Mouse (Mus musculus): Measurements from ENCODE around the gene Pla2g4c. TPM values are rescaled to one million over a fixed set of nuclear protein-coding genes. Genes with fewer than 3 reads are reported as not detected.
"Not testable (repeated sequence)": the region's sequence is repeated elsewhere in the genome, so short reads cannot be mapped to it uniquely, and the experiment has no call there.

Pla2g4c gene
- total RNA-seq (2021), result under 1 TPM; 0.30 to 0.46 TPM

DNA sequence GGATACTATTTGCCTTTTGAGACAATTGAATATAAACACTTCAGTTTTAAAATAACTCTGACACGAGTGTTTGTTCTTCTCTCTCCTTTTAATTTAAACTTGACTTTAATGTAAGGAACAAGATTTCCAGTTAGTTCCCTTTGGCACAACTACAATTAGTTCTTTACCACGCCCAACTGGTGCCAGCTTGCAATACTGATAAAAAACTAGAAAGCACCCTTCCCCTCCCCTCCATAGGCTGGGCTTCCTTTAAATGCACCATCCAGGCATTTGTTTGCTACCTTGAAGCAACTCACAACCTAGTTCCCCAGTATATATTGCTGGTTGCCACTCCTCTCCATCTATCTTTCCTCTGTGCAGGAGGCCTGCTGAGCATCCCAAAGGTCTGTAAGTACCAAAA lies at the start of gene Pla2g4c:
Gene Pla2g4c (plus strand): TSS at position 340 of the 400 bp plus-strand sequence.
- DNase-seq, result no peak

DNA sequence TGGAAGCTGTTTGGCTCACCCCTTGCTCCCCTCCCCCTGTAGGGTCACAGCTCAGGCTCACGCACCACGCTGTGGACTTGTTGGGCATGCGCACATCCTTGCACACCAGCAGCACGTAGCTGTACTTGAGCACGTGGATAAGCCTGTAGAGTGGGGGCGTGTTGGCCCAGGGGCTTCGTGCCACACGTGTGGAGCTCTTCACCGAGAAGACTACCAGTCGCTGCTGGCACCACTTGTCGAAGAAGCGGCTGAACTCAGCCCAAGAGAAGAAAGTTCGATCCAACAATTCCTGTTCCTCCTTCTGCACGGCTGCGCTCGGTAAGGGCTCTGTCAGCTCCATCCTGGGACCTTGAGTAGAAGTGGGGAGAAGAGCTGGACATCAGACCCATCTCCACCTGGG lies 47.4 kb upstream of the Pla2g4c start, which contains the start of gene Lig1:
Gene Lig1 (plus strand): TSS at position 203 of the 400 bp plus-strand sequence.
- DNase-seq, result no peak

DNA sequence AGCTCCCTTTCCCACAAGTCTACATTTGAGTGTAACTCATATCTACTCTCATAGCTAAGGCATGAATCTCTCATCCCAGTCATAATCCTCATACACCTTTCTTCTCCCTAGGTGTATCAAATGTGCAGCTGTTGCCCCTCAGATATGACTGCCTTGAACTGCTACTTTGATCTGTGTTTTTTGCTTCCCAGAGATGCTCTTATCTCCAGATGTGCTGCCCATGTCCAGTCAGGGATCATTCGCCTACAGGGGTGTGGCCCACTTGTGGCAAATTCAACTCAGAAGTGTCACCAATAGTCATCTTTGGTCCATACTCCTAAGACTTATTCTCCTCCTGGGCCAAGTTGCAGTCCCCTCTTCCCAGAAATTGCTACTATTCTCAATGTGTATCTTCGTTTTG lies 46.6 kb upstream of the Pla2g4c start:
- DNase-seq, result no peak

DNA sequence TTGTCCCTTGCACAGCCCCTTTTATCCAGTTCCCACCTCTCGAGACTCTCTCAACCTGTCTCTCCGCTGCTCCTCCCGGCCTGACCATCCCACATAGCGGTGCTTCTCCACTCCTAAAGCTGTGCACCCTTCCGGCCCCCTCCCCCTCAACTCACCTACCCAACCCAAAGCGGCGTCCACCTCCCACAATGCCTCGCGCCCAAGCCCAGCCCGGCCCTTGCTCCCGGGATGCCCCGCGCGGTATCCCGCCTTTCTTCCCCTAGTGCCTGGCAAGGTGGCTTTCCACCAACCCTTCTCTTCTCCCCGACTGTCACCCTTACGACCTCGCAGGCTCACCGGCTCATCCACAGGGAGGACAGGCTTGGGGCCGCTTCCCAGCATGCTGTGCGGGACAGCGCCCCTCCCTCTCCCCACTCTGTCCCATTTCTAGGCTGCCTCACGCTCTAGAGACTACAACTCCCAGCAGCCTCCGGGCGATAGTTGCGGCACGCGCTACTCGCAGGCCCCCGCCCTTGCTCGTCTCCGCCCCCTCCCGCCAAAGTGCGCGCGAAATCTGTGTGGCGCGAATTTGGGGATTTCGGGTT lies 46.1 kb upstream of the Pla2g4c start, which contains the start of gene Zswim9:
Gene Zswim9 (minus strand): TSS at position 414 of the 584 bp plus-strand sequence.
- peak; percentile 93 to 94 for DNase-seq

DNA sequence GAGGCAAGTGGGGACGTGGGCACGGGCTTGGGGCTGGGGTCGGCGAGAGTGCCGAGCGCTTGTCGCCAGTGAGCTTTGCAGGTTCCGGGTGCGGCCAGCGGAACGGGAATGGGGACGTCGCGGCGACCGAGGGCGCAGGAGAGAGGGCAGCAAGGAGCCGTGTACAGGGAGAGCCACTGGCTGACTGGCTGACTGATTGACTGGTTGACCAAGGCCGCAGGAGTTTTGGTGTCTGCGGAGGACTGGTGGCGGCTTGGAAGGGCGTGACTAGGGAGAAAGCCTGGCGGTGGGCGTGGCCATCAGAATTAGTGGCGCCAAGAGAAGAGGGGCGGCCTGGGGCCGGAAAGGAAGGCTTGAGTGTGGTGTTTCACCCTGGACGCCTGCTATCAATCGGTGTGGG lies 45.5 kb upstream of the Pla2g4c start:
- DNase-seq, result not testable (repeated sequence)

DNA sequence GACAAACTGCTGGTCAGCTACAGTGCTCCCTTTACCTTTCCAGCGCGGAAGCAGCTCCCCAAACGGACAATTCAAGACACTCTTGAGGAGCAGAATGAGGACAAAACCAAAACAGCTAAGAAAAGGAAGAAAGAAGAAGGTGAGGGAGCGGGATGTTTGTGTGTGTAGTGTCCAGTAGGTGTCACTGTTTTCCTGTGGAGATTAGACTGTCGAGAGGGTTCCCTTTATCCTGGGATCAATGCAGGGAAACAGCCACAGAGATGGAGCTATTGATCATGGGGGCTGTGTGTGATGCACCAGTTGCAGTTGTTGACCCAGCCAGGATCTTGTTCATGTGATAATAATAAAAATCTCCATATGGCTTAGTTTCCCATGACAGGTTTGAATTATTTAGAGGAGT lies 35.8 kb upstream of the Pla2g4c start:
- DNase-seq, result no peak

DNA sequence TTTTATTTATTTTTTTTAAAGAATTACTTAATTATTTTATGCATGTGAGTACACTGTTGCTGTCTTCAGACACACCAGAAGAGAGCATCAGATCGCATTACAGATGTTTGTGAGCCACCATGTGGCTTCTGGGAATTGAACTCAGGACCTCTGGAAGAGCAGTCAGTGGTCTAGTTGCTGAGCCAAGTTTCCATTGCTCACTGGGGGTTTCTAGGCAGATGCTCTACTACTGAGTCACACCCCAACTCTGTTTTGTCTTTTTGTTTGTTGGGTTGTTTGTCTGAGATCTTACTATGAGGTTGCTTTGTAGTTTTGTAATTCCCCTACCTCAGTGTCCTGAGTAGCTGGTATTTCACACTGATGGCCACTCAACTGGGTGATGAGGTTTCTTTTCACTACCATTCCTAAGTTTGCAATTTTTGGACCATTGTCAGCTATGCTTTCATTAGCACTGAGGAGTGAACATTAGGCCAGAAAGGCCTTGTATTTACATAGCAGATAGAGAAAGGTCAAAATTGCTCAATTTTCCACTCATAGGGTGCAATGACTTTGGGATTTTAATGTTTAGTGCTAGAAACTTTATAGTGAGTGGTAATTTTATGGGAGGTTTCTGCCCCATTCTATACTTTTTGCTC lies 34.3 kb upstream of the Pla2g4c start:
- no peak for DNase-seq

DNA sequence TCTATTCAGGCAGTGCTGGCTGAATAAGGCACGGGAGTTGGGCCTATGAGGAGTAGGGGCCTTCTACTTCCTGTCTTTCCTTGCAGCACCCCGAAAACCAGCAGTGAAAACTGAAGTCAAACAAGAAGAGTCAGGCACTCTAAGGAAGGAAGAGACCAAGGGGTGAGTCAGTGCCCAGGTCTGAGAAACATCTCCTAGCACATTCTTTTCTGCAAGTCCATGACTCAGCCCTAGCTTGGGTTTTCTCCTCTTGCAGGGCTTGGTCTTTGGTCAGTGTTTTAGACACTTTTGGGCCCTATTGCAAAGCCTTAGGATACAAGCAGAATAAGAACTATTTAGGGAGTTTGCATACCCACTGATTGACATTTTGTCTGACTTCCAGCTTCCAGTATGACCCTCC lies 33.1 kb upstream of the Pla2g4c start:
- DNase-seq, result no peak

DNA sequence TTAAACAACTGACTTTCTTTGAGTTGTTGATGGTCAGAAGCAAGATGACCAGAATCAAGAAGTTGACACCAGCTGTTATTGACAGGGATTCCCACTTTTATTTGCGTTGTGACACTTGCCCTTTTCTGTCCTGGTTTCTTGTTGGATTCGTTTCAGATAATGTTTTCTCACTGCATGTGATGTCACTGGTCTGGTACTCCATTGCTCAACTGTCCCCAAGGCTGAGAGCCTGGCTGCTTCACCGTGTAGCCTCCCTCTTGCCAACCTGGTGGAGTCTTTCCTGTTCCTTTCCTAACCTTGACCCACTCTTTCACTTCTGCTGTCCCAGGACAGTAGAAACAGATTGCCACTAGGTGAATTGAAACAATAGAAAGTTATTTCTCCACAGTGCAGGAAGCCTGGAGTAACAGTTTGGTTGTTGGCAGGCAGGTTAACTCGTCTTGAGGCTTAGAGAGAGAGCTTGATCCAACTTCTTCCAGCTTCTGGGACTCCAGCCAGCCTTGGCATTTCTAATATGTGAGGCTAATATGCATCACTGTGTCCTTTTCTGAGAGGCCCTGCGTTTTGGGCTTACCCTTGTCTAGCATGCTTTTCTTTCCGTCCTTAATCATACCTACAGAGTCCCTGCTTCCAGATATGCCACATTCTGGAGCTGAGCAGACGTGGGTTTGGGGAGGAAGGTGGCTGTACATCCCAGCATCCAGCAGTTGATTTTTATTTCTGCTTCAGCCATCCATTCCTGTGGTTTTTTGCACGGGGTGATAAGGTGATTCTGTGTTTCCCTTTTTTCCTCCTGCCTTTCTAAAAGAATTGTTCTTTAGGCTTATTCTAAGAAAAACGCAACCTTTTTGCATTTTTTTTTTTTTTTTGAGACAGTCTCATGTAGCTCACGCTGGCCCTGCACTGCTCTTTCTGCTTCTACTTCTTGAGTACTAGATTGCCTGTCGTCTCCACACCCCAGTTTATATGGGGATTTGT lies 30.3 kb upstream of the Pla2g4c start:
- no peak for DNase-seq

DNA sequence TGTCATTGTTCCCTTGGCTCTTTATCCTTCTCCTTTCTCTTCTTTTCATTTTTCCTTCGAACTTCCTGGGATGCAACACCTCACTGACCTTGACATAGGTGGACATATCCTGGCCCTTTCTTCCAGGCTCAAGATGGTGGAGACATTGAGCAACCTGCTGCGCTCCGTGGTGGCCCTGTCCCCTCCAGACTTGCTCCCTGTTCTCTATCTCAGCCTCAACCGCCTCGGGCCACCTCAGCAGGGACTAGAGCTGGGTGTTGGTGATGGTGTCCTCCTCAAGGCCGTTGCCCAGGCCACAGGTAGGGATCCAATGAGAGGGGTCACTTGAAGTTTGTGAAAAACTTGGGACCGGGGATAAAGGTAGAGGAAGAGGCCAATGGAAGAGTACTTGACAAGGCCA lies 29.2 kb upstream of the Pla2g4c start:
- no peak for DNase-seq

DNA sequence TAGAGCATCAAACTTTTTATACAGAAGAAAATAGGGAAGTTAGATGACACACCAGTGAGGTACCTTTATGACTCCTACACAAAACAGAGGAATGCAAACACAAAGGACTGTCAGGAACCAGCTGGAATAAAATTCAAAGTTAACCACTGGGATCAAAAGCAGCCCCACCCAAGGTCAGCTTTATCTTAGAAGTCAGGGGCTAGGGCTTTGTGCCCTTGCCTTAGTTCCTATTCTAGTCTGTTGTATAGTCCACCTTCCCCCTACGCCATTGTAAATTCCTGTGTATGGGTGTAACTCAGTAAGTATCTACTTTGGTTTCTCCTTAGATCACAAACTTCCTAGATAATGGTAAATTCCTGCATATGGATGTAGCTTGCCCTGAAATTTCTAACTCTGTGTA lies 26.8 kb upstream of the Pla2g4c start:
- DNase-seq, result no peak

DNA sequence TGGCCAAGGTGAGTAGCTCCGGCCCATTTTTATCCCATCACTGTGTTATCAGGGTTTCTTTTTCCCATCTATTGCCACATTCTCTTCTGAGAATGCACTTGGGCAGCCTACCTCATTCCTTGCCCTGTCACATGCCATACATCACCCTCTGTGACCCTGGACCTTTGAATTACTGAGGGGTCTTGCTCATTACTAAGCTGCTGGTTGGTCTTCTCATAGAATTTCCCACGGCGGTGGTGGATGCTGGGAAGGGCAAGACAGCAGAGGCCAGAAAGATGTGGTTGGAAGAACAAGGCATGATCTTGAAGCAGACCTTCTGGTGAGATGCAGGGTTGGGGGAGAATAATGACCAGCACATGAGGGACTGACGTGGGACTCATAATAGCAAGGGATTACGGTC lies 25.6 kb upstream of the Pla2g4c start:
- no peak for DNase-seq

DNA sequence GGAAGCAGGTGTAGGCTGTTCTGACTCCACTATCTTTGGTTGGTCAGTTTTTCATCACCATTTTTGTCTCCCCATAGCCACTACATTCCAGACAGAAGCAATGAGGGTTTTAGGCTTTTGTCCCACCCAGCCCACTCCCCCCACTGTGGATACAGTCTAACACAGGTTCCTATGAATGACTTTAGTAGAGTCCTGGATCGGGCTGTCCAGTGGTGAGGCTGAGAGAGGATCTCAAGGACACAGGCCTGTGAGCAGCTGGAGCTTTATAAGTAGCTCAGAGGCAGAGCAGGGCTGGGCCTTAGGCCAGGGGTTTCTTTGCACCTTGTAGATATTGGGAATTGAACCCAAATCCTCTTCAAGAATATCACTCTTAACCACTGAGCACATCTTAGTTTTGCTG lies 22.8 kb upstream of the Pla2g4c start:
- DNase-seq, result no peak

DNA sequence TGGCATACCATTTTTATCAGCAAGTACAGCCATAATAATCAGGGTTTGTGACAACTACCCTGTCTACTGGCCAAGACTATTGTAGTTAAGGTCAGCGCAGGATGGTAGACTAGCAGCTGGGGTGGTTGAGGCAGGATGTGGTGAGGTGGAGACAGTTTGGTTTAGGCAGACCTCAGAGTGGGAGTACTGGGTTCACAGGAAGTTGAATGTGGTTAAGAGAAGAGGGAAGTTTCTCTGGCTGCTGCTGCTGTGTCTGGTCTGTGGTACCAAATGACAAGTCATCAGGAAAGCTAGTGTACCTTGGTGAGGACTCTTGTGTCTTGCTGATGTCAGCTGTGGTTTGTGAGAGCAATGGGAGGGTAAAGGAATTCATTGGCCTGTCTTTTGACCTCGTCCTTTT lies 21.7 kb upstream of the Pla2g4c start:
- DNase-seq, result no peak

DNA sequence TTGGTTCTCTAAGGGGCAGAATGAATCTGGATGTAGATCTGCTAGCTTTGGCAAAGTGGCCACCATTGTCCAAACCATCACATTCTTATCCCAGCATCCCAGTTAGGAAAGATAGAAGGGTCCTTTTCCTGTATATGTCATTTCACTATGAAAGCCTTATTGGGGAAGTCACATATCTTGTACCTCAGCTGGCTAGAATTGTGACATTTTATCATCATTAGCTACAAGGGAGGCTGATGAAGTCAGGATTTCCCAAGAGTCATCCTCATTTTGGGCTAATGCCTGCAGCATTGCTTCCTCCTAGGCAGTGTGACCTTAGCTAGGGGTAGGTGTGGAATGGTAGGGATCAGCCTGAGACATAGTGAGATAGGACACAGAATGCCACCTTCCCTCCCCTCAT lies 21.1 kb upstream of the Pla2g4c start:
- DNase-seq, result no peak

DNA sequence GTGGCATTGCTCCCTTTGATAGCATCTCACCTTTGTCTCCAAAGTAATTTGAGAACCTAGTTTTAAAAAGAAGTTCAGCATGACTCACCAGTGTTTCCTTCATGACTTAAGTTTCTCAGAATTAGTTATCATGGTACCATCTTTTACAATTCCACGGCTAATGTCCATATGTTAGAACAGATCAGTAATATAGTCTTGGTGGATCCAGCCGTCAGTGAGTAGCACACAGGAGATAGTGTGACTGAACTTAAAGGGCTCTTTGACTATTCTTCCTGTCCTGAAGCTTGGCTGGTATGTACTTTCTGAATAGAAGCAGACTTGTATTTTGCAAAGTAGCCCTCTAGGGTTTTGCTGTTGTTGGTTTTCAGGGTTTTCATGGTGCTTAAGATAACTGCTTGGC lies 15.0 kb upstream of the Pla2g4c start:
- DNase-seq, result no peak

DNA sequence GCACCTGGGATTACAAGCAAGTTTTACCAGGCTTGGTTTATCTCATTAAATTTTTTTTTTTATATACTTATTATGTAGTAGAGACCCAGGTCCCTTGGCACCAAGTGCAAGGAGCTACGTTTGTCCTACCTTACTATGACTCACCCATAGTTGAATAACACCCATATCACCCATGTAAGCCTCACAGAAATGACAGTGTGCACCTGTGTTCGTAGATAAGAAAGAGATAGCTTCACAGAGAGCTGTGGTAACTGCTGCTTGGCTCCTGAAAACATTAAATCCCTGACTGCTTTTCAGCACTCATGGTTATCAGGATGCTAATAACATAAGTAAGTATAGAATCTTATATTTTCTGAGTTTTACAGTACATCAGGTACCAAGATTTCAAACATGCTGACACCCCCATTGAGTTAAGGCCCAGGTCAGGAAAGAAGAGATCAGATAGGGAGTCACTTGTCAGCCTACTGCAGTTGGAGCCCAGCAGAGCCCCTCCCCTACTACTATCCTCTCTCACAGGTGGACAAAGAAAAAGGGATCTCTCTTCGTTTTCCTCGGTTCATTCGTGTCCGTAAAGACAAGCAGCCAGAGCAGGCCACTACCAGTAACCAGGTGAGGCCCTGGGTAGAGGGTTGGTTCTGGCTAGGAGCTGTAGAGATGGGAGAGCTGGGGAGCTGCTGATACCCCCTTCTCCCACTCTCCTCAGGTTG lies 13.8 kb upstream of the Pla2g4c start:
- no peak for DNase-seq

DNA sequence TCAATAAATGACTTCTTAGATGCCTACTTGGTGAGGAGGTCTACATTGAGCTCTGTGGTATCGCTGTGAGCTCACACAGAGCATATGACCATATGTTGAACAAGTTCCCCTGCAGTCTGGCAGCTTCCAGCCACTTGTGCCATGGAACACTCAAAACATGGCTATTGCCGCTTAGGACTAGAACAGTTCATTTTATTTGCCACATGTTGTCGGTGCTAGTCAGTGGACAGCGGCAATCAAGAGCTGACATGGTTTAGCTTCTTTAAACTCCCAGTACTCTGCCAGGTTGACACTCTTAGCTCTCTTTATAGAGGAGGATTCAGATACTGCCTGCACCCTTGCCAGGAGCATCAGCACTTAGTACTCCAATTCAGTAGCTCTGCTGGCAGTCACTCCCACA lies 13.1 kb upstream of the Pla2g4c start:
- DNase-seq, result no peak

DNA sequence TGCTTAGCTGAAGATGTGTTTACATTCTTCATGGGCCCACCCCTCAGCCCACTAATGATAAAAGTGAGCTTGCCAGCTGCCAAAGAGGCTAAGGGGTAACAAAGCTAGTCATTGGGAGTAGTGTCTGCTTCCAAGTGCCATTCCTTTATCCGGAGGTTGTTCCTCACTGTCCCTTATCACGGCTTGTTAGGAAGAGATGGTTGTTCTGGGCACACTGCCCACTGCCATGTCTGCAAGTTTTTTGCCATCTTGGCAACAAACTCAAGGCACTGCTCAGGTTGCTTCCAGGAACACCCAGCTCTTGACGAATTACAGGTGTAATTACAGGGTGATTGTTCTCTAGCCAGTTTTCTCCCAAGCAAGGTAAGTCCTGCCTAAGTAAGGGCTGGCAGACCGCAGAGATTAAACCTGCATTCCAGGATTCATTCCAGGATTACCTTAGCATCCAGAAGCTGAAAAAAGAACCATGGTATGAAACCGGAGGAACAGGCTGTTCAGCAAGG lies 10.3 kb upstream of the Pla2g4c start:
- no peak for DNase-seq

DNA sequence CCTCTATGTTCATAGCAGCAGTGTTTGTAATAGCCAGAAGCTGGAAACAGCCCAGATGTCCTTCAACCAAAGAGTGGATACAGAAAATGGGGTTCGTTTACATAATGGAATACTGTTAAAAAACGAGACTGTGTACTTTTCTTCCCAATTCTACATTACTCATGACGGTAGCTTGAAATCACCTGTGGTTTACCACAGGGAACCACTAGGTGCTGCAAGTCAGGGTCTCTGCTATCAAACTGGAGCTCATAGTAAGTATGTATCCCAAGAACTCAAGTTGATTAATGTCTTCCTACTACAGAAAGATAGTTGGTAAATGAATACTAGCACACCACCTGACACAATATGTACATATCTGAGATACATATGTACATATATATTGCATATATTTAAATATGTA lies 3.0 kb upstream of the Pla2g4c start:
- DNase-seq, result no peak

DNA sequence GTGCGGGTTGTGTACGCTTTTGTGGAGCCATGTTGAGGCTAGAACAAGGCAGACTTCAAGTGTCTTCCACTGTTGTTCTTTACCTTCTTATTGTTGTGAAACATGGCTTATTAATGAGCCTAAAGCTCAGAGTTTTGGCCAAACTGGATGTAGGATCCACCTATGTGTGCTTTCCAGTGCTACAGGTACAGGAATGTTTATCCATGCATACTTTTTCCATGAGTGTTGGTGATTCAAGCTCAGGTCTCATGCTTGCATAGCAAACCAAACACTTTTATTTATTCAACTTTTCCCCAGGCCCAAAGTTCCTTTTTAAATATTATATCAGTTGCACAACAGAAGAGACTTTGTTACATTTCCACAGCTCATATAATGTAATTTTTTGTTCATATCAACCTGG lies 6.1 kb downstream of the Pla2g4c start:
- DNase-seq, result no peak

DNA sequence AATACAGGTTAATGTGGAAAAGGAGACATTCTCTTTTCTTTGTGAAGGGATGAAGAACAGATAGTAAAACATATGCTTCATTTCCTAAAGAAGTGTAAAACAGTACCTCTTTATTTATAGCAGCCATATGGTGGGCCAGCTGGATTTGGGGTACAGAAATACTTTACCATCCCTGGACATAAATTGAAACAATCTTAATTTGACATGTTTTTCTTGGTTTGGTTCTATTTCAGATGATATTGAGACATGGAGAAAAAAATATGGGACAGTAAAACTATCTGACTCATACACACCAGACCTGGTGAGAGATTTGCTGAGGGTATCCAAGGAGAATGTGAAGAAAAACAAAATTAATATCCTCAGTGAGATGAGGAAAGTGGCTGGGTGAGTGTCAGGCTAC lies 31.5 kb downstream of the Pla2g4c start:
- DNase-seq, result no peak

DNA sequence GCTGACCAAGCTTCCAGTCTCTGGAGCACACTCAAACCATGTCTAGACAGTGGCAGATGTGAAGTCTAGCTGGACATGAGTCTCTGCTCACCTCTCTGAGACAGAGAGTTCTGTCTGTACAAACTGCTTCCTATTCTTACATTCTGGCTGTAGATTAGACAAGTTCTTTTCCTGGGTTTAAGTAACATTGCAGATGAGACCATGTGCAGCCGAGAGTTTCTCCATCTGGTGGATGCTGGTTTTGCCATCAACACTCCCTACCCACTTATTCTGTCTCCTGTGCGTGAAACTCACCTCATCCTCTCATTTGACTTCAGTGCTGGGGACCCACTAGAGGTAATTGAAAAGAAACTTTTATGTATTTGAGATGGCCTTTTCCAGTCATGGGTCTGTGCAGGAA lies 56.1 kb downstream of the Pla2g4c start:
- no peak for DNase-seq
